Mouse (Mus musculus): ENCODE results near the gene Mpz.

- TF ChIP-seq POLR2A (IDR thresholded peaks at IDR 0.05; ENCODE audit: borderline replicate concordance, extremely low read depth, low read depth, low read length) (no peak), CTCF (IDR thresholded peaks at IDR 0.05; ENCODE audit: insufficient read depth, low read length) (no peak)
Measured at GRCm38 (mm10) chr1:171190832-171191231, 40.3 kb downstream of the Mpz start.
